Mouse (Mus musculus) liver, embryonic 16.5 days (tissue): ENCODE measurements at regions not wholly inside any gene's neighbourhood (a gene's known extent, or its start where the extent isn't known, plus 50 kb on each side); places are given as distances from the start of the nearest gene placed in this dataset.

Experiments used
- ATAC-seq: fragments of 200-750 bp; cut with Nextera tagmentation; 2 replicates; pipeline ENCODE4 v1.8.0; 2017; ENCODE audit warnings: low read depth, mild to moderate bottlenecking, moderate number of reproducible peaks, moderate library complexity
- H3K27ac ChIP-seq: fragments of 300-500 bp; sonication (generic); 2 replicates; pipeline ENCODE4 v1.5.1; 2014; ENCODE audit warnings: mild to moderate bottlenecking, low read length
- H3K27me3 ChIP-seq: fragments of 300-500 bp; sonication (generic); 2 replicates; pipeline ENCODE4 v1.6.1; 2014; ENCODE audit warnings: low read depth, low read length, mixed read lengths; ENCODE audit not compliant: control insufficient read depth, insufficient read depth
- H3K36me3 ChIP-seq: fragments of 300-500 bp; sonication (generic); 2 replicates; pipeline ENCODE4 v1.6.1; 2014; ENCODE audit warnings: mild to moderate bottlenecking; ENCODE audit not compliant: control insufficient read depth, insufficient read depth
- H3K4me1 ChIP-seq: fragments of 300-500 bp; sonication (generic); 2 replicates; pipeline ENCODE4 v1.6.1; 2014; ENCODE audit warnings: low read depth, low read length, mixed read lengths; ENCODE audit not compliant: control insufficient read depth
- H3K4me2 ChIP-seq: fragments of 300-500 bp; sonication (generic); 2 replicates; pipeline ENCODE4 v1.6.1; 2014; ENCODE audit warnings: low read depth, low read length, mixed read lengths
- H3K4me3 ChIP-seq: fragments of 300-500 bp; sonication (generic); 2 replicates; pipeline ENCODE4 v1.5.1; 2014; ENCODE audit warnings: low read depth, mild to moderate bottlenecking, low read length
- H3K9ac ChIP-seq: fragments of 300-500 bp; sonication (generic); 2 replicates; pipeline ENCODE4 v1.6.1; 2014; ENCODE audit warnings: low read depth, low read length
- H3K9me3 ChIP-seq: fragments of 300-500 bp; sonication (generic); replicated peaks from 2 replicates; pipeline ENCODE4 v1.6.1; 2016; ENCODE audit warnings: low read length; ENCODE audit not compliant: control insufficient read depth
- WGBS: fragments of 180-500 bp; shearing (Covaris S2); extraction: QIAGEN DNeasy Blood & Tissue Kit; methylation state at CpG from one replicate; pipeline ENCODE4 v1.1.7; 2014; ENCODE audit not compliant: insufficient replicate concordance; 5-methylcytosine and 5-hydroxymethylcytosine counted together

- no peak overlapping the region for H3K27ac ChIP-seq
- no peak overlapping the region for H3K4me2 ChIP-seq
- WGBS, result 64% methylated on average over 3 of the region's 3 CpGs
- peak; percentile 12; the same call in 1 of the 2 replicates for ATAC-seq
- no peaks in the 10 kb centered on the region for H3K36me3 ChIP-seq
- H3K27me3 ChIP-seq, result no peaks in the 10 kb centered on the region
- H3K9me3 ChIP-seq, result no peaks in the 10 kb centered on the region
- no peak overlapping the region for H3K9ac ChIP-seq
- H3K4me1 ChIP-seq, result no peaks in the 10 kb centered on the region
- no peak overlapping the region for H3K4me3 ChIP-seq
These were observed 54.6 kb upstream of the Stx16 start for GRCm38 (mm10) chr2:174021538-174021937.

- WGBS, result 73% methylated on average over 4 of the region's 4 CpGs
- H3K9ac ChIP-seq, result no peak overlapping the region
- H3K4me1 ChIP-seq, result no peaks in the 10 kb centered on the region
- H3K27me3 ChIP-seq, result no peaks in the 10 kb centered on the region
- ATAC-seq, result no peak
- H3K4me3 ChIP-seq, result no peak overlapping the region
- no peak overlapping the region for H3K27ac ChIP-seq
- no peaks in the 10 kb centered on the region for H3K36me3 ChIP-seq
- no peak overlapping the region for H3K4me2 ChIP-seq
- H3K9me3 ChIP-seq, result no peaks in the 10 kb centered on the region
These were observed 53.8 kb upstream of the Stx16 start for GRCm38 (mm10) chr2:174022292-174022691.

GRCm38 (mm10) chr2:174025181-174025870 is 50.8 kb upstream of the Stx16 start:
- H3K9me3 ChIP-seq, result no peaks in the 10 kb centered on the region
- ATAC-seq, result no peak; the same call in 1 of the 2 replicates
- no peaks in the 10 kb centered on the region for H3K4me1 ChIP-seq
- no peak overlapping the region for H3K27ac ChIP-seq
- H3K4me2 ChIP-seq, result no peak overlapping the region
- no peak overlapping the region for H3K4me3 ChIP-seq
- H3K36me3 ChIP-seq, result no peaks in the 10 kb centered on the region
- WGBS, result 69% methylated on average over 11 of the region's 11 CpGs
- no peaks in the 10 kb centered on the region for H3K27me3 ChIP-seq
- no peak overlapping the region for H3K9ac ChIP-seq
